Mouse (Mus musculus) left cerebral cortex, postnatal 36 days (tissue): ENCODE measurements around the gene Lrrc63. TPM values are rescaled to one million over a fixed set of nuclear protein-coding genes. Genes with fewer than 3 reads are reported as not detected.

Experiments used
- DNase-seq, 2 experiments: peaks; one replicate each; pipeline ENCODE4 v3.0.0; 2021 to 2022; ENCODE audit warnings: low spot score in 2 of 2, mixed read lengths in 1 of 2
- intact Hi-C: fragments of 180-260 bp; cut with DNase I; formaldehyde crosslinking; loops from one replicate; pipeline ENCODE4 v1.15.1; 2025
- total RNA-seq, 2 experiments: library from RNA; stranded (reverse); gene quantifications; 2 replicates each; pipeline ENCODE4 v1.2.3; 2021

Gene Lrrc63
- total RNA-seq, result under 1 TPM in 1 of 2 experiments, not detected in 1; 0.12 TPM

GRCm38 (mm10) chr14:75130501-75131318 lies at the start of gene Lrrc63, which contains the start of gene Lcp1:
Gene Lrrc63, minus strand, starts transcription at chr14:75130881.
Gene Lcp1, plus strand, starts transcription at chr14:75131101.
- peak; percentile 31 to 38 for DNase-seq
- intact Hi-C loops, result loop anchor here (5.0 kb wide), 1 partner anchor 42 kb away; no protein-coding TSS in a partner anchor

GRCm38 (mm10) chr14:75179255-75179963 lies 48.7 kb upstream of the Lrrc63 start:
- intact Hi-C loops, result no loop called here
- peak in 1 of 2 experiments; percentile 19 for DNase-seq

GRCm38 (mm10) chr14:75178801-75179211 lies 48.1 kb upstream of the Lrrc63 start:
- DNase-seq, result no peak
- intact Hi-C loops, result no loop called here

GRCm38 (mm10) chr14:75178384-75178793 lies 47.7 kb upstream of the Lrrc63 start:
- DNase-seq, result no peak
- intact Hi-C loops, result no loop called here

GRCm38 (mm10) chr14:75177400-75177799 lies 46.7 kb upstream of the Lrrc63 start:
- intact Hi-C loops, result no loop called here
- no peak for DNase-seq

- DNase-seq, result no peak
- intact Hi-C loops, result no loop called here
These were observed 45.9 kb upstream of the Lrrc63 start for GRCm38 (mm10) chr14:75176425-75177045.

- intact Hi-C loops, result no loop called here
- no peak for DNase-seq
These were observed 45.1 kb upstream of the Lrrc63 start for GRCm38 (mm10) chr14:75175781-75176180.

GRCm38 (mm10) chr14:75174731-75175555 lies 44.3 kb upstream of the Lrrc63 start:
- intact Hi-C loops, result loop anchor here (5.0 kb wide), 1 partner anchor 43 kb away; the partner anchor contains the start of genes Lcp1 and Lrrc63
- no peak for DNase-seq

GRCm38 (mm10) chr14:75174296-75174695 lies 43.6 kb upstream of the Lrrc63 start:
- DNase-seq, result no peak
- intact Hi-C loops, result loop anchor here (5.0 kb wide), 1 partner anchor 42 kb away; the partner anchor contains the start of genes Lcp1 and Lrrc63

- intact Hi-C loops, result loop anchor here (5.0 kb wide), 1 partner anchor 38 kb away; the partner anchor contains the start of genes Lcp1 and Lrrc63
- no peak for DNase-seq
These were observed 39.9 kb upstream of the Lrrc63 start for GRCm38 (mm10) chr14:75170546-75170945.

- no peak for DNase-seq
- intact Hi-C loops, result no loop called here
These were observed 37.8 kb upstream of the Lrrc63 start for GRCm38 (mm10) chr14:75168501-75168900.

- intact Hi-C loops, result no loop called here
- DNase-seq, result no peak
These were observed 35.0 kb upstream of the Lrrc63 start for GRCm38 (mm10) chr14:75165574-75166131.

GRCm38 (mm10) chr14:75164345-75164744 lies 33.7 kb upstream of the Lrrc63 start:
- DNase-seq, result no peak
- intact Hi-C loops, result no loop called here

- no peak for DNase-seq
- intact Hi-C loops, result no loop called here
These were observed 33.2 kb upstream of the Lrrc63 start for GRCm38 (mm10) chr14:75163866-75164265.

GRCm38 (mm10) chr14:75159375-75159774 lies 28.7 kb upstream of the Lrrc63 start:
- intact Hi-C loops, result no loop called here

GRCm38 (mm10) chr14:75154481-75154880 lies 23.8 kb upstream of the Lrrc63 start:
- no peak for DNase-seq
- intact Hi-C loops, result no loop called here

More at GRCm38 (mm10) chr14:75159375-75159774, 28.7 kb upstream of the Lrrc63 start:
- no peak for DNase-seq

GRCm38 (mm10) chr14:75151146-75151545 lies 20.5 kb upstream of the Lrrc63 start:
- intact Hi-C loops, result no loop called here
- no peak for DNase-seq

GRCm38 (mm10) chr14:75150653-75151052 lies 20.0 kb upstream of the Lrrc63 start:
- intact Hi-C loops, result no loop called here
- DNase-seq, result no peak

GRCm38 (mm10) chr14:75148229-75148628 lies 17.5 kb upstream of the Lrrc63 start:
- DNase-seq, result peak in 1 of 2 experiments; percentile 16
- intact Hi-C loops, result no loop called here
